Mouse (Mus musculus) spleen, adult 2 months (tissue): ENCODE data around the gene Btg2. TPM values are rescaled to one million over a fixed set of nuclear protein-coding genes. Genes with fewer than 3 reads are reported as not detected.

Experiments
- DNase-seq, 2 experiments: peaks; one replicate each; pipeline versions ENCODE4 v3.0.0 to v3.0.0-alpha.2; 2012 to 2021; ENCODE audit warnings: low spot score in 2 of 2, low read depth in 1 of 2
- H3K27ac ChIP-seq: fragments of 200-500 bp; 2 replicates; pipeline ENCODE4 v1.5.1; 2012; ENCODE audit warnings: low read length, inconsistent platforms; ENCODE audit not compliant: insufficient read depth
- H3K27me3 ChIP-seq: fragments of 200-500 bp; 2 replicates; pipeline ENCODE4 v1.6.1; 2012; ENCODE audit warnings: mild to moderate bottlenecking, moderate library complexity, low read length, inconsistent platforms; ENCODE audit not compliant: control insufficient read depth, insufficient read depth
- H3K36me3 ChIP-seq: fragments of 200-500 bp; 2 replicates; pipeline ENCODE4 v1.6.1; 2012; ENCODE audit warnings: mild to moderate bottlenecking, low read length, inconsistent platforms; ENCODE audit not compliant: control insufficient read depth, insufficient read depth
- H3K4me1 ChIP-seq: fragments of 200-500 bp; 2 replicates; pipeline ENCODE4 v1.6.1; 2011; ENCODE audit warnings: inconsistent platforms; ENCODE audit not compliant: control insufficient read depth, insufficient read depth, insufficient read length
- H3K4me3 ChIP-seq: fragments of 200-500 bp; 2 replicates; pipeline ENCODE4 v1.5.1; 2011; ENCODE audit warnings: mild to moderate bottlenecking, inconsistent platforms; ENCODE audit not compliant: insufficient read depth, insufficient read length; ENCODE audit errors: extremely low read depth
- CTCF ChIP-seq: fragments of 200-500 bp; IDR thresholded peaks from 2 replicates; pipeline ENCODE4 v1.5.1; 2011; ENCODE audit warnings: mild to moderate bottlenecking, inconsistent platforms; ENCODE audit not compliant: insufficient read depth, insufficient read length, insufficient replicate concordance; ENCODE audit errors: extremely low read depth
- POLR2A ChIP-seq: fragments of 200-500 bp; IDR thresholded peaks from 2 replicates; pipeline ENCODE4 v1.6.1; 2011; ENCODE audit warnings: low read depth, low read length, inconsistent platforms
- WGBS: fragments of 180-500 bp; shearing (Covaris S2); methylation state at CpG from one replicate; pipeline ENCODE4 v1.1.7; 2018; 5-methylcytosine and 5-hydroxymethylcytosine counted together
- polyA plus RNA-seq: library from polyadenylated mRNA; depleted of rRNA; stranded (reverse); fragments of >200 nt; gene quantifications from 2 replicates; pipeline ENCODE4 v1.2.3, GENCODE M21; 2012

Btg2 gene
- polyA plus RNA-seq, 1 experiment, result 115 TPM

DNA sequence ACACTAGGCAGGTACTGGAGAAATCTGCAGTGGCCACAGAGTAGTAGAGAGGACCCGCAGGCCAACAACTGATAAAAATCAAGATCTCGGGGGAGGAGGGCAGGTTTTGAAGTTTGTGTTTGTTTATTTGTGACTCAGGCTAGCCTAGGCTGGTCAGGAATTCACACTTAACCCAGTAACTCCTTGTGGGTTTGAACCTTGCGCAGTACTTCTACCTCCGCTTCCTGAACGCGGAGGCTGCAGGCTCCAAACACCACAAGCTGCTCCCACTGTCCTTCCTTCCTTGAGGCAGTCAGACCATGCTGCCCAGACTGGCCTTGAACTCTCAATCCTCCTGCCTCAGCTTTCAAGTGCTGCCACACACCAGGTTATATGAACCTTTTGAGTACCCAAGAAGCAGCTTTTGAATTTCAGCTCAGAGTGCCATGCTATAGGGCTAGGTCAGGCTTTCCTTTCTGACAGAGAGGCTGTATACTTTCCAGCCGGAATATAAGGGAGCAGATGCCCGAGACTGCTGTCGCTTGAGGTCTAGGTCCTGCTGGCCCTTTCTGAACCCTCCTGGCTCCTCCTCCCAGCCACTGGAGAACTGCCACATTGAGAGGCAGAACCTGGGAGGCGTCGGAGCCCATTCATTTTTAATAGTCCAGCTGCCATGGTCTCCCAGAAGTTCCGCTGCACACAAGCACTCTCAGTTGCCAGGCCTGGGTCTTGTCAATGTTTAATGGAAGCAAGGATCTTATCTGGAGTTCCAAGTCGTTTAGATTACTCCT lies 19.2 kb upstream of the Btg2 start:
- H3K4me3 ChIP-seq, result peak overlapping the region; percentile 74; the same call in 1 of the 2 replicates
- H3K36me3 ChIP-seq, result no peaks in the 10 kb centered on the region
- peak overlapping the region; percentile 91 for H3K27ac ChIP-seq
- WGBS, result 63% methylated on average over 13 of the region's 13 CpGs
- peaks cover 51% of the 10 kb centered on the region for H3K4me1 ChIP-seq
- DNase-seq, result no peak
- no peak for TF ChIP-seq CTCF
- TF ChIP-seq POLR2A, result no peak
- H3K27me3 ChIP-seq, result no peaks in the 10 kb centered on the region

DNA sequence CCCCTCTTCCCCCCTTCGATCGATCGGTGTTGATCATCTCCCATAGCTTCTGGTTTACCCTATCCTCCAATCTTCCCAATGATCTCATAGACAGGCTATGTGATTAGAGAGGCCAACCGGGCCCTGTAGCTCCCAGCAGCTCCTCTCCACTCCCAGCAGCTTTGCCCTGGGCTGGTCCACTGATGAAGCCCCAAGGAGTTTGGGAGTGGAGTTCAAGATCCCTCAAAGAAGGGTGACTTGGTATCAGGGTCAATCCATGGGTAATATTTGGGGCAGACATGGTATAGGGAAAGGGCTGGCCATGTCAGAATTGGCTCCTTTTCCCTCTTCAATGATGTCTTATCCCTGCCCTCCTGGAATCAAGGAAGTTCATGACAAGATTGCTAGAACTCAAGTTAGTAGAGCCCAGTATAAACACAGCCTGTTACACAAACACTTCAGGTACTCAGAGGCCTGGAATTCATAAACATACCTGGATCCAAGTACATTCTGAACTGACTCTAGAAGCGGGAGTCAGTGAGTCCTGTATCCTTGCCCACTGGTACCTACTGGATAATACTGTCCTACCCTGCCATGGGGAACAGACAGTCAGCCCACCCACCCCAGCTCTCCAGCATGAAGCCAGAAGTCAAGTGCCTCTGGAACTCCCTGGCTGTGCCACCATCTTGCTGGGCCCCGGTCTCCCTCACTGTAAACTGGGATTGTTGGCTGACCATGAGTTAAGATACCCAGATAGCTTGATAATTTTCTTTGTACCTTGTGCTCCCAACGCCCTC lies 18.3 kb upstream of the Btg2 start:
- 91% methylated on average over 7 of the region's 7 CpGs for WGBS
- DNase-seq, result no peak
- Histone ChIP-seq H3K4me3 (no peak overlapping the region), H3K36me3 (no peaks in the 10 kb centered on the region), H3K27ac (peak overlapping the region; percentile 91), H3K4me1 (peaks cover 56% of the 10 kb centered on the region), H3K27me3 (no peaks in the 10 kb centered on the region)
- no peak for TF ChIP-seq CTCF
- TF ChIP-seq POLR2A, result no peak

DNA sequence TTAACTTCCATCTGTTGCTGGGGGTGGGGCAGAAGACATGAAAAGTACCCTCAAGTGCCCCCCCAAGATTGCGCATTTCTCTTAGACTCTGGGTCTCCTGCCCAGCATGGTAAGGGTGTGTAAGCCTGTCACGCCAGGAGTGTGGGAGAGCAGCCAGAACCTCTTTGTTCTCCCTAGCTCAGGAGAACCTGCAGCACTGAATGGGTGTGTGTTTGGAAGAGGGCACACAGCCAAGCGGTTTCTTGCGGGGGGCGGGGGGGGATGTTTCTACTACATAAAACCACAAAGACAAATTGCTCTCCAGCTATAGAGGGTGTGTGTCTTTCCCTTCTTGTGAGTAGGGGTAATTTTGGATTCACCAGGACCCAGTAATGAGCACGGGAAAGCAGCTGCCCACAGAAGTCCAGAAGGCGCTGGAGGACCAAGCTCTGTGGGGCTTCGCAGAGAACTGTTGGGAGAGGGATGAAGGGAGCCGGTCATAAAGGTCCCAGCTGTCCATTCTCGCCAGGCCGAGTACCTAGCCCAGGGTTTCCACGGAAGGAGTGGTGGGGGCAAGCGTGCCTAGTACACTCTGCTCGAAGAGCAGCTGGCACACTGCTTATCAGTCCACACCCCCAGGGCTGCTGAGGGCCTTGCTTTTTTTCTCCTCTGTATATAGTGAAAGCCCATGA lies 17.5 kb upstream of the Btg2 start:
- Histone ChIP-seq H3K4me3 (no peak overlapping the region), H3K36me3 (no peaks in the 10 kb centered on the region), H3K4me1 (peaks cover 56% of the 10 kb centered on the region), H3K27me3 (no peaks in the 10 kb centered on the region), H3K27ac (peak overlapping the region; percentile 37)
- TF ChIP-seq CTCF (no peak), POLR2A (no peak)
- no peak for DNase-seq
- WGBS, result 45% methylated on average over 14 of the region's 14 CpGs

GRCm38 (mm10) chr1:134095721-134096120 lies 16.8 kb upstream of the Btg2 start:
- TF ChIP-seq POLR2A (no peak), CTCF (no peak)
- 86% methylated on average over 4 of the region's 4 CpGs for WGBS
- Histone ChIP-seq H3K4me1 (peaks cover 56% of the 10 kb centered on the region), H3K27ac (peak overlapping the region; percentile 37; the same call in 1 of the 2 replicates), H3K36me3 (no peaks in the 10 kb centered on the region), H3K4me3 (no peak overlapping the region), H3K27me3 (no peaks in the 10 kb centered on the region)
- DNase-seq, result no peak

DNA sequence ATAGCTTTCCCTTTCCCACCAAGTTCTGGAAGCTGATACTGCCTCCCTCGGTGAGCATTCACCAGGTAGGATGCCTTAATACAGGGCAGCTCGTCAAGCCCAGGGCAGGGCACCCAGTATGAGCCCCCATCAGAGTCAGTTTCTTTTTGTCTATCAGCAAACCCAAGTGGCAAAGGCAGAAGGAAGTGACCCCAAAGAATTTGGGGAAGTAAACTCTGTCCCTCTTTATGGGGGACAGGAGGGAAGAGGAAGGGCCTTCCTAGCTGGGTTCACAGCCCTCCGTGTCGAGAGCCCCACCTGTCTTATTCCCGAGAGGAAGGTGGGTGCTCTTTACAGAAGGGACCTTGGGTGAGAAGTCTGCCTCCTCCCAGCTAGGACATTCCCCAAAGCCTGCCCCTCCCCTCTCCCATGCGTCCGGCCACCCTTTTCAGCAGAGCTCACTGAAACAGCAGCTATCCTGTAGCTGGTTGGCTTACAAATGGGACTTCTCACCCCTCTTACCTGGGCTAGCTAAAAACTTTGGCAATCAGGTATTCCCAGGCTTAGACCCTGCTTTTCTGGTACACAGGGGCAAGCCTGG lies 16.2 kb upstream of the Btg2 start:
- WGBS, result 23% methylated on average over 7 of the region's 7 CpGs
- no peak for DNase-seq
- peak overlapping the region; percentile 76 for H3K27ac ChIP-seq
- H3K4me1 ChIP-seq, result peaks cover 56% of the 10 kb centered on the region
- no peaks in the 10 kb centered on the region for H3K27me3 ChIP-seq
- no peak overlapping the region for H3K4me3 ChIP-seq
- H3K36me3 ChIP-seq, result no peaks in the 10 kb centered on the region
- TF ChIP-seq CTCF (no peak), POLR2A (no peak)

DNA sequence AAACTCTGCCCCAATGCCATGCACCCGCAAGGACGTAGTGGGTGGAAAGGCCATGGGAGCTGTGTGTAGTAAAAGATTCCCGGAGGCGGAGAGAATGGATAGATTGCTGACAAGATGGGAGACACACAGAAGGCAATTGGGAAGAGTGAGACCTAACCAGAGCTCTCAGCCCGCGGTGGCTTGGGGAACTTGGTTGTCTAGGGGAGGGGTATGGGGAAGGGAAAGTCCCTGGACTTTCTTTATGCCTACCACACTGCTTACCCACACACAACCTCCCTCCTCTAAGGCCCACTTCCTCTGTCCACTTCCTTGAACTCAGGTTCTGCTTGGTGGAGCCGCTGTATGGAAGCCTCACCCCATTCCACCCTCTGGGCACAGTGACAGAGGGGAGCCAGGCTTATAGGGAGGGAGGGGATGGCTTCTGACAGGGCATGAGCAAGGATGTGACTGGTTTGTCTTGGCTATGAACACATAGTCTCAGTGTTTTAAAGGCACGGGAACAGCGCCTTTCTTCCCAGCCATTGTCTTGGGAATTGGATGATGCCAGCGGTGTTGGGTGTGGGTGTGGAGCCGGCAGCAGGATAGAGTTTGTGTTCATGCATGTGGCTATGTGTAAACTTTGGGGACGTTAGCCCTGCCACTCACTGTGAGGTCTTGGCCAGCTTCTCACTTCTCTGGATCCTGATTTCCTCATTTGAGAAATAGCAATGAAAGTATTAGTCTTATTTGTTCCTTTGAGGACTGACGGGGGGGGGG lies 15.0 kb upstream of the Btg2 start:
- peaks cover 52% of the 10 kb centered on the region for H3K4me1 ChIP-seq
- H3K27me3 ChIP-seq, result no peaks in the 10 kb centered on the region
- WGBS, result 32% methylated on average over 13 of the region's 13 CpGs
- H3K27ac ChIP-seq, result peak overlapping the region; percentile 99
- peak overlapping the region; percentile 63; the same call in 1 of the 2 replicates for H3K4me3 ChIP-seq
- no peaks in the 10 kb centered on the region for H3K36me3 ChIP-seq
- peak; percentile 20 for TF ChIP-seq POLR2A
- no peak for TF ChIP-seq CTCF
- peak; percentile 67 to 69 for DNase-seq
